9 mouse cellular contexts compared by ENCODE assay signal in genomic region chr13:54970521-54971247, GRCm38 (mm10). TPM values are rescaled to one million over a fixed set of nuclear protein-coding genes. Genes with fewer than 3 reads are reported as not detected.
DNase-seq lines count a peak whose midpoint lies in the region; ATAC-seq lines count a peak whose summit lies in the region.
"Had no signal": no experiment of that assay in that cellular context is flagged by ENCODE, and none has a peak within 500 bp of the region (broad histone marks: within the 10 kb centered on the region; RNA-seq: fewer than 3 reads in every experiment).

No protein-coding gene starts in this region.

- ATAC-seq in CD4-positive, CD25-positive, alpha-beta regulatory T cell, adult 4 months, result no peak

- 43% methylated on average over 14 of the region's 14 CpGs for WGBS in limb, embryonic 10.5 days

- no peak overlapping the region for H3K4me3 ChIP-seq in limb, embryonic 10.5 days
- H3K4me3 ChIP-seq: neural tube, embryonic 13.5 days had no signal

- H3K9me3 ChIP-seq in limb, embryonic 10.5 days (replicated peaks), result no peaks in the 10 kb centered on the region
- H3K9me3 ChIP-seq: neural tube, embryonic 13.5 days had no signal

- peaks cover 14% of the 10 kb centered on the region for H3K4me1 ChIP-seq in limb, embryonic 10.5 days

- no peak overlapping the region for H3K27ac ChIP-seq in limb, embryonic 10.5 days
- H3K27ac ChIP-seq: neural tube, embryonic 13.5 days had no signal

- peak; percentile 34 for DNase-seq in CD4-positive, CD25-positive, alpha-beta regulatory T cell, adult 2 months (ENCODE audit: low read depth, low spot score)
- DNase-seq in urinary bladder, postnatal 14 days (ENCODE audit: low spot score), result peak; percentile 46
- no peak for DNase-seq in urinary bladder, adult 2 months (ENCODE audit: low spot score)
- DNase-seq in limb, embryonic 10.5 days (ENCODE audit: low spot score), result peak; percentile 90
- DNase-seq in yolk sac, embryonic 10.5 days (ENCODE audit: low spot score), result peak; percentile 38
- no peak for DNase-seq in right cerebral cortex, postnatal 14 days
- no peak for DNase-seq in urinary bladder, postnatal 36 days (ENCODE audit: low spot score in 2 of 2)

- no peaks in the 10 kb centered on the region for H3K36me3 ChIP-seq in limb, embryonic 10.5 days
- H3K36me3 ChIP-seq: neural tube, embryonic 13.5 days had no signal

- 0 out of 2 replicates have a peak, but pooled peaks cover 10% of the 10 kb centered on the region for H3K27me3 ChIP-seq in limb, embryonic 10.5 days (ENCODE audit: low read depth, poor library complexity, severe bottlenecking)

RNA-seq across cellular contexts. Expression of gene Unc5a, which starts 21.5 kb away (rescaled TPM):
- polyA plus RNA-seq in CD4-positive, CD25-positive, alpha-beta regulatory T cell, adult 4 months (2017; shearing (Covaris generic)), result under 1 TPM in 1 of 2 experiments, not detected in 1; 0.46 TPM
- 26.9 and 39.1 TPM in 2 replicates for polyA plus RNA-seq in urinary bladder, adult 2 months (2012; rRNA removed)
- polyA plus RNA-seq in limb, embryonic 10.5 days (2016; fragmentation: Nextera tagmentation; extraction: Ambion mirVana), result 1.3 and 1.6 TPM in 2 replicates

RNA-seq across cellular contexts. Expression of gene Hk3, which starts 50.5 kb away (rescaled TPM):
- polyA plus RNA-seq in CD4-positive, CD25-positive, alpha-beta regulatory T cell, adult 4 months (2017; shearing (Covaris generic)), result 1 to 10 TPM in 1 of 2 experiments, under 1 TPM in 1; 0.50 to 1.8 TPM
- 2.8 and 4.4 TPM in 2 replicates for polyA plus RNA-seq in urinary bladder, adult 2 months (2012; rRNA removed)
- 0.33 and 0.53 TPM in 2 replicates for polyA plus RNA-seq in limb, embryonic 10.5 days (2016; fragmentation: Nextera tagmentation; extraction: Ambion mirVana)

Comparison
In these comparisons a context has a peak if more than half of its experiments do, and no peak if none do; other contexts are left out.
1. DNase-seq: peak in CD4-positive, CD25-positive, alpha-beta regulatory T cell, adult 2 months (single experiment), urinary bladder, postnatal 14 days (single experiment), limb, embryonic 10.5 days (single experiment) and yolk sac, embryonic 10.5 days (single experiment); none in urinary bladder, adult 2 months (single experiment), right cerebral cortex, postnatal 14 days (single experiment) and urinary bladder, postnatal 36 days (0 of 2).
2. RNA of gene Unc5a, which starts 21.5 kb away (polyA plus RNA-seq): 26.9 to 39.1 TPM in urinary bladder, adult 2 months; 1.3 to 1.6 TPM in limb, embryonic 10.5 days and 0.46 TPM in CD4-positive, CD25-positive, alpha-beta regulatory T cell, adult 4 months; every median in the first group is over 10 times any median in the second.